Mouse (Mus musculus): Measurements from ENCODE around the gene Slx4ip.
A peak's percentile ranks its signal among the peaks of the same experiment; 100 is the strongest.

Gene Slx4ip

GRCm38 (mm10) chr2:137063829-137064228 lies 172.8 kb downstream of the Slx4ip start:
- DNase-seq (ENCODE audit: low spot score in 2 of 2) = no peak

GRCm38 (mm10) chr2:137064513-137064912 lies 173.5 kb downstream of the Slx4ip start:
- no peak for DNase-seq (ENCODE audit: low spot score in 2 of 2)

GRCm38 (mm10) chr2:137067479-137068110 lies 176.6 kb downstream of the Slx4ip start:
- peak; percentile 71 to 79 for DNase-seq (ENCODE audit: low spot score in 2 of 2)

DNA sequence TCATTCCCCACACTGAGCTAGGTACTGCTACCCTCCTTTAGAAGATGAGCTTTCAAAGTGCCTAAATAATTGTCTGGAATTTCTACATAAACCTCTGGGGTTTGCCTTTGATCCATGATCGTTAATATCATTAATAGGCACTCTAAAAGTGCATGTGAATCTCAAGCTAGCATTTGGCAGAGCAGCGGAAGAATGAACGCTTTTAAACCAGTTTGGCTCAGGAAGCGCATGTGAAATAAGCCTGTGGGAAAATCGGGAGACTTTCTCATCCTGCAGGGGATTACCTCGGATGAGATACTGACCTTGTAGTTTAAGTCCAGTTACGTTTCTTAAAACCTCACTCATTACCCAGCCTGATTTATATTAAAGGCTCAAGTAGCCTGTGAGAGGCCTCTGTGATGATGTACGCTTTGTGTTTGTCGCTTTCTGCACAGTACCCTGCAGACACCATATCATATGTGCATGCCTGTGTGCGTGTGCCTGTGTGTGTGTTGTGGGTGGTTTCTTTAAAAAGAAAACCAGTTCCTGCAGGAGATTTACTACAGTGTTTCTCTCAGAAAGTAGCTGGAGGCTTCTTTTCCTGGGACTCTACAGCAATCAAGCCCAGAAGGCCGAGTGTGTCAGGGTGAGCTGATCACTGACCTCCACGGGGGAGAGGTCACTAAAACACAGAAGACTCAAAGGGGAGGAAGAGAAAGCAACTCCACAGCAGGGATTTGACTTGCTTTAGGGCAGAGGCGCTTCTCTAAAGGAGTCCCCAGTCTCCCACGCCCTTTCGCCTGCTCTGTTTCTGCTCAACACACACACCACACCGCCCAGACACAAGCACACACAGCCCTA lies 182.7 kb downstream of the Slx4ip start:
- DNase-seq (ENCODE audit: low spot score in 2 of 2) = no peak

GRCm38 (mm10) chr2:137074313-137074620 lies 183.2 kb downstream of the Slx4ip start:
- DNase-seq (ENCODE audit: low spot score in 2 of 2) = no peak

DNA sequence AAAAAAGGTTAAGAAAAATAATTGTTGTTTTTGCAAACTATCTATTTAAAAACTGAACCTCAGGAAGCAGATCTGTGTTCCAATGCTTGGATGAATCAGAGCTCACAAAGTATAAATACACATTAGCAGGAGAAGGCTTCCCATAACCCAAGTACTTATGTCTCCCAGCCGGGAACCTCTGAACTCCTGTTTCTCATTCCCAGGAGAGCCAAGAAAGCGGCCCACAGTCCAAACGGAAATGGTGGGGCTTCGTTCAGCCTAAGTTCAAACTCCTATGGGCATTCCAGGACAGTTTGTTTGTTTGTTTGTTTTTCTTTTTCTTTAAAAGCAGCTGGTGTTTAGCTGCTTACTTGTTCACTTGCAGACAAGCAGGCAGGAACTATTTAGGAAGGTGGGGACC lies 187.8 kb downstream of the Slx4ip start:
- peak in 1 of 2 experiments; percentile 39 for DNase-seq (ENCODE audit: low spot score in 2 of 2)

- DNase-seq (ENCODE audit: low spot score in 2 of 2) = no peak
Measured at GRCm38 (mm10) chr2:137079721-137080320, 188.8 kb downstream of the Slx4ip start.

- peak in 1 of 2 experiments; percentile 26 for DNase-seq (ENCODE audit: low spot score in 2 of 2)
Measured at GRCm38 (mm10) chr2:137080468-137080867, 189.4 kb downstream of the Slx4ip start.

GRCm38 (mm10) chr2:137081001-137081400 lies 190.0 kb downstream of the Slx4ip start:
- DNase-seq (ENCODE audit: low spot score in 2 of 2) = no peak

DNA sequence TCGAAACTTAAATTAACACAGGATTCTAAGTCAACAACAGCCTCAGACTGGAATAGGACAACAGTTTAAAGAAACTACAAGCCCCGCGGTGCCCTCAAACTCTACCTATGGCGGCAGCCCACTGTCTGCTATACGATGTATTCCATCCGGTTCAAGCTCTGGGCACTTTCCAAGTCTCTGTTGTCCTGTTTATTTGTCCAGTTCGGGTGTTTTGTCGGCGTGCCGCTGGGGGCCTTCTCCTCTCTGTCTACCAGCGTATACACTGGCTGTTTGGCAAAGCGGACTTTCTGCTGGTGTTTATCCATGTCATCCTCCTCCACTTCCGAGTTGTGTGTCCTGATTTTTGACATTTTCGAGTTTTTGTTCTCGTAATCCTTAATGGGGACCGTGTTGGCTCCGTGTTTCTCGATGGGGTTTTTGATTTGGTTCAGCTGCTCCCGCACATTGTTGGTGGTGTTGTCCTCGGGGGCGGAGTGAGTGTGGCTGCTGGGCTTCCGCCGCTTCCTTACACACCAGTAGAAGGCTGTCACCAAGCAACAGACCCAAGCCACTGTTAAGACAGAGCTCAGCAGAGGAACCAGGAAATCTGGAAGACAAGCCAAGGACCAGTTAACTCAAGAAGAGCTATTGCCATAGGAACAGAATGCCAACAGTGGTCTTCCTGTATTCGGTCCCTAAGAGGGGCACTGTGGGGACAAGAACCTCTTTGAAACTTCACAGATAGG lies 192.0 kb downstream of the Slx4ip start:
- DNase-seq (ENCODE audit: low spot score in 2 of 2) = no peak

DNA sequence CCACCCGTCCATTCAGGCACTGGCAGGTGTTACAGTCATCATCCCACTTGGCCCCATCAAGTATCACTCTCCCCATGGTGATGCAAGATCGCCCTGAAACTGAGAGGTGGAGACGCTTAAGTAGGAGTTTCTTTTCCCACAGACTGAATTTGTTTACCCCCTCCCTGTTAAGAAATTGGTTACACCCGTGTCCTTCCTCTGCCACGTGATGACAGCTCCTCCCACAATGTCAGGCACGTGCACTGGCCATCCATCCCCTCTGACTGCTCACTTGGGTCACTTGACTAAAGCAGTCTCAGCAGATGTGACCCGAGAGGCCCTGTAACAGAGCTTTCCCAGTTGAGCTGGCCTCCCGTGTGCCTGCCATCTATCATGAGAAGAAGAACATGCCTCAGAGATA lies 194.2 kb downstream of the Slx4ip start:
- DNase-seq (ENCODE audit: low spot score in 2 of 2) = peak; percentile 63 to 74

DNA sequence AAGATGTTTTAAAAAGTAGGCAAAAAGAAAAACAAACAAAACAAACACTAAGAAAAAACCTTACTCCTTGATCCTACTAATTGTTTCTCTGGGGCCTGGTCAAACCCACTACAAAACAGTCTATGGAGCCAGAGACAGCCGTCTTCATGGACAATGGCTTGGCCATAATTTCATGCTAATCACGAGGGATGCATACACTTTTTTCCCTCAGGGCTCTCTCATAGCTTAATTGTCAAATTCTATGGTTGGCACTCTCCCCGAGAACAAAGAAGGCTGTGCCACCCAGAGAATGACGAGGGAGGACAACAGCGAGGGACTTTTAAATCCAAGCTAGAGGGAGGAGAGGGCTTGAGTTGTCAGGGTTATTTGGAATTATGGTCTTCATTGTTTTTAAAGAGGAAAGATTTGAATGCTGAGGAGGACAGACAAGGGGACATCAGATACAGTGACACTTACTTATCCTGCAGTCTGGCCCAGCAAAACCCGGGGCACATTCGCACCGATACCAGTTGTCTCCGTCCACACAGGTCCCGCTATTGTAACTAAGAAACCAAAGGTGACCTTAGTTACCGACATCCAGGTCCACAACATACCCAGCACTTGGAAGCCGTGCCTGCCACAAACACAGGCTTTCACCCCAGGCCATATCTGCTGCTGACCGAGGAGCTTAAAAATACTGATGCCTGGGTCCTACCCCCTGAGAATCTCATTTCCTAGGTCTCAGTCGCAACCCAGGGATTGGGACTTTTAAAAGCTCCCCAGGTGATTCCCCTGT lies 195.8 kb downstream of the Slx4ip start:
- no peak for DNase-seq (ENCODE audit: low spot score in 2 of 2)

GRCm38 (mm10) chr2:137087705-137088104 lies 196.7 kb downstream of the Slx4ip start:
- DNase-seq (ENCODE audit: low spot score in 2 of 2) = no peak

DNA sequence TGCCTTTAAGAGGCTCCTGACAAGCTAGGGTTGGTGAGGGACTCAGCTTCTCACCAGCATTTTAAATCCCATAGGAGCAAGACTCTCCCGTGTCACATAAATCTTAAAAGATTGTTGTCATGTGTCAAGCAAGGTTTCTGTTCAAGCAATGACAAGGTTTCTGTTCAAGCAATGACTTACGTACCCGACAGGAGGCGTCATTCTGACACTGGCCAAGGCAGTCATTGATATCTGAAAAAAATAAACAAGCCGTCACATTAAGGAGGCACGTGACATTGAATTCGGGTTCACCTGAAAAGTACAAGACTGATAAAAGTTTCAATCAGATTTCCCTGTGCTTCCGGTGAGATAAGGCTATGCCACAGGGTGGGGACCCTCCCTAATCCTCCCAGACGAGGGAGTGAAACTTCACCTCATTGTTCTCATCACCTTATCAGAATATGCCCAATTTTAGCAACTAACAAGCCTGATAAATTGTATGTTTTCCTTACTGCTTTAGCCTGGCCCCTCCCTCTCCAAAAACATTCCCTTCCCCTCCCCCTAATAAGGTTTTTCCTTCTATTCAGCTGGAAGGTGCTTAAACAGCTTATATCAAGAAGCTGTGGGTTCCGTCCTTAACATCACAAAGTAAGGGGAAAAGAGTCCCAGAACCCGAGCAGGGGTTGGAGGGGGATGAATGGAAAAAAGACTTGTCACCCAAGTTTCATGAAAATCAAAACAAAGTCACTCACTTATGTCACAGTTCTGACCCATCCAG lies 200.9 kb downstream of the Slx4ip start:
- no peak for DNase-seq (ENCODE audit: low spot score in 2 of 2)

DNA sequence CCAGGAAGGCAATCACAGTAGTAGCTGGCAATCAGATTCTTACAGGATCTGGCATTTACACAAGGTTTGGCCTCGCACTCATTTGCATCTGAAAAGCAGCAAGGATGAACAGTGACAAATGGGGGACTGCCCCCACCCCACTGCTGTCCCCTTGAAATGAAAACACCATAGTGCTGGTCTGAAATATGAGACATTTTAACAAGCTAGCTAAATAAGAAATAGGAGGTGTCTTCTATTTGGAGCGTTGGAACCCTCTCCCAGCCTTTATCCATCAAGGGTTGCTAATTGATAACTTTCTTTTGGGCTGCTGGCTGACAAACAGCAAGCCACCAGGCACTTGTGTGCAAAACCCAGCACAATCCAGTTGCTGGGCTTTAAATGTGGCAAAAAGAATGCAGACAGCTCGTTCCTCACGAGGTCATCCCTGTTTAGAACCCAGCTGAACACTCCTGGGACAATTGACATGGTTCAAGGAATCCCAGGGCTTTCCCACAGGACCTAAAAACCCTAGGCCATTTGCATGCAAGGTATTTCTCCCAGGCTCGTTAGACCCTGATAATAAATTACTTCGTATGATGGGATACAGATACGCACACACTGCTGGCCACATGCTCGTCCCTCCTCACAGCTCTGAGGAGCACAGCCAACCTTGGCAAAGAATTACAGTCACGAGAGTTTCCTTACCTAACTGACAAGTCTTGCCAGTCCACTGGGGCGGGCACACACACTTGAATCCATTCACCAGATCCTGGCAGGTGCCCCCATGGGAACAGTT lies 201.7 kb downstream of the Slx4ip start:
- no peak for DNase-seq (ENCODE audit: low spot score in 2 of 2)

- DNase-seq (ENCODE audit: low spot score in 2 of 2) = no peak
Measured at GRCm38 (mm10) chr2:137093298-137093630, 202.2 kb downstream of the Slx4ip start.

GRCm38 (mm10) chr2:137094301-137094700 lies 203.3 kb downstream of the Slx4ip start:
- DNase-seq (ENCODE audit: low spot score in 2 of 2) = no peak

DNA sequence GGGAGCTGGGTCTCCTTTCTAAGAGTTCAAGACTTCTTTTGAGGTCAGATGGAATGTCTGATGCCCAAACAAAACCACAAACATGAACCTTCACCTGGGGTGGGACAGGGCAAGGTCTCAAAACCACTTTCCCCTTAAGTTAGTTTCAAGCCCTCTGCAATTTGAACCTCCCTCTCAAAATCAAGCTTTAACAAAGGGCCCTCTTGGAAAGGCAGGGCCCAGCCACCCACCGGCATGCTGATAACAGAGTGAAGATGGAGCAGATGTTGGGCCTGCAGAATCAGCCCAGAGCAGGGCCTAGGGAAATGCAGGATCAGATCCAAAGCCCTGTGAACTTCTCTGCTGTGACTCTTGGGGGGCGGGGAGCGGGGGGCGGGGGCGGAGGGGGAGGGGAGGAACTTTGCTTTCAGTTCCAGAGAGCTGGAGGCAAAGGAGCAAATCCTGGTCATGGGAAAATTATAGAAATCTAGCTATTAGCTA lies 206.0 kb downstream of the Slx4ip start:
- DNase-seq (ENCODE audit: low spot score in 2 of 2) = no peak

GRCm38 (mm10) chr2:137098269-137099035 lies 207.4 kb downstream of the Slx4ip start:
- DNase-seq (ENCODE audit: low spot score in 2 of 2) = no peak

Data from heart, adult 9 months (tissue).